Mouse (Mus musculus) embryo, embryonic 11.5 days (tissue): ENCODE results near the gene Gm20738.
"Not testable (repeated sequence)": the region's sequence is repeated elsewhere in the genome, so short reads cannot be mapped to it uniquely, and the experiment has no call there.

Experiments used
- DNase-seq: peaks from one replicate; pipeline ENCODE4 v3.0.0-alpha.2; 2012; ENCODE audit warnings: low read depth, low spot score

The Gm20738 gene

DNA sequence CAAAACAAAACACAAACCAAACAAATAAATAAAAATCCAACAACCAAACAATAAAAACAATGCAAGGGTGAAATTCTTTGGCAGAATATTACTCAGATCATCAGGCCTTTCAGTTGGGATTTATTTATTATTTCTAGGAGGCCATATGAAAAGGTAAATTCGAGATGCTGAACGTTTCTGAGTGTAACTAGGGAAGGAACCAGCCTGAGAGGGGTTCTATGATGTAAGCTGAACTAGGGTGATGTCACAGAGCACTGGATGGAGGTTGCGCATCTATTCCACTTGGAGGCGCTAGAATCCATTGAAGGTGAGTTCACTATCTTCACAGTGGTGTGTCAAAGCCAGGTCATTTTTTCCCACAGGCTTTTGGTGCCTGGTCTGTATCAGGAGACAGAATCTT is at the start of gene Gm20738:
Gm20738 (plus strand) TSS at position 301 of the 400 bp plus-strand sequence.
- DNase-seq: not testable (repeated sequence)
